Mouse (Mus musculus) MEL (cell line): ENCODE measurements around the gene Hes3.

Experiments
- CTCF ChIP-seq, 3 experiments: IDR thresholded peaks in 2 of 3; conservative IDR thresholded peaks in 1 of 3; 2 replicates each; pipeline ENCODE4 v1.5.1; 2011 to 2012; ENCODE audit warnings: low read length in 3 of 3, low read depth in 2 of 3, mild to moderate bottlenecking in 2 of 3, improper control_type of control experiment in 1 of 3, inconsistent platforms in 1 of 3, mixed read lengths in 1 of 3, moderate library complexity in 1 of 3; ENCODE audit not compliant: control insufficient read depth in 1 of 3, insufficient read depth in 1 of 3, poor library complexity in 1 of 3, severe bottlenecking in 1 of 3
- E2F4 ChIP-seq: IDR thresholded peaks from 2 replicates; pipeline ENCODE4 v1.6.1; 2011; ENCODE audit warnings: low read depth, low read length, improper control_type of control experiment, borderline replicate concordance
- MAFK ChIP-seq: IDR thresholded peaks from 2 replicates; pipeline ENCODE4 v1.6.1; 2011; ENCODE audit warnings: low read depth, mild to moderate bottlenecking, low read length, improper control_type of control experiment, borderline replicate concordance
- MYC ChIP-seq: IDR thresholded peaks from 2 replicates; pipeline ENCODE4 v1.6.1; 2011; ENCODE audit warnings: low read depth, mild to moderate bottlenecking, low read length, improper control_type of control experiment, moderate library complexity
- POLR2A ChIP-seq, 2 experiments: IDR thresholded peaks; 2 replicates each; pipeline ENCODE4 v1.6.1; 2011 to 2012; ENCODE audit warnings: low read length in 2 of 2, mild to moderate bottlenecking in 2 of 2, control low read depth in 1 of 2, improper control_type of control experiment in 1 of 2, low read depth in 1 of 2, moderate library complexity in 1 of 2; ENCODE audit not compliant: control insufficient read depth in 1 of 2, insufficient read depth in 1 of 2, poor library complexity in 1 of 2
- POLR2AphosphoS2 ChIP-seq: IDR thresholded peaks from 2 replicates; pipeline ENCODE4 v1.6.1; 2011; ENCODE audit warnings: low read length, improper control_type of control experiment
- POLR2AphosphoS5 ChIP-seq: IDR thresholded peaks from 2 replicates; pipeline ENCODE4 v1.6.1; 2012; ENCODE audit warnings: low read depth, borderline replicate concordance, mild to moderate bottlenecking, inconsistent platforms, low read length, moderate library complexity, mixed read lengths
- TAL1 ChIP-seq: IDR thresholded peaks from 2 replicates; pipeline ENCODE4 v1.6.1; 2012; ENCODE audit warnings: mild to moderate bottlenecking, inconsistent platforms, low read length, moderate library complexity, mixed read lengths
- ZC3H11A ChIP-seq: IDR thresholded peaks from 2 replicates; pipeline ENCODE4 v1.6.1; 2012; ENCODE audit warnings: low read depth, mild to moderate bottlenecking, inconsistent platforms, low read length, improper control_type of control experiment
- ZNF384 ChIP-seq: IDR thresholded peaks from 2 replicates; pipeline ENCODE4 v1.6.1; 2012; ENCODE audit warnings: low read depth, mild to moderate bottlenecking, inconsistent platforms, low read length, improper control_type of control experiment

DNA sequence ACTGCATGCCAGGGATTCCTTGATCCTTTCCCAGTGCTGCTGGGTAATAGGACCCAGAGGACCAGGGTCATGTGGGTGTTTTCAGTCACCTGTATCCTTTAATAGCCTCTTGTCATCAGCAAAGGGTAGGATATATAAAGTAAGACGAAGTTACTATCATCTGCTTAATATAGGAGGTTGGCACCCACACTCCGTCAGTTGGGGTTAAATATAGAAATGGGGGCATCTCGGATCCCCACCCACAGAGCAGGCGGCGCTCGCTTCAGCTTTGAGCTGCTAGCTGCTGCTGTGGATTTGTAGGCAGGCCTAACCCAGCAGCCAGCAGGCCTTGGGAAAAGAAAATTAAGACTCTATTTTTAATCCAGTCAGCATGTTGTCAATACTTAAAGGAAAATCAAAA, 45.5 kb downstream of the Hes3 start:
- TF ChIP-seq MAFK (no peak), POLR2A (IDR thresholded peaks at IDR 0.05; ENCODE audit: control insufficient read depth in 1 of 2, insufficient read depth in 1 of 2, low read depth in 1 of 2, low read length in 2 of 2, poor library complexity in 1 of 2) (no peak), ZC3H11A (no peak), E2F4 (no peak), CTCF (IDR thresholded peaks at IDR 0.05 in 2 of 3, conservative IDR thresholded peaks at IDR 0.05 in 1 of 3; ENCODE audit: control insufficient read depth in 1 of 3, insufficient read depth in 1 of 3, low read depth in 2 of 3, low read length in 3 of 3, poor library complexity in 1 of 3, severe bottlenecking in 1 of 3) (no peak), MYC (no peak), POLR2AphosphoS2 (no peak), TAL1 (no peak), POLR2AphosphoS5 (no peak), ZNF384 (no peak)
